8 mouse cellular contexts compared by ENCODE assay signal in the genomic region with DNA sequence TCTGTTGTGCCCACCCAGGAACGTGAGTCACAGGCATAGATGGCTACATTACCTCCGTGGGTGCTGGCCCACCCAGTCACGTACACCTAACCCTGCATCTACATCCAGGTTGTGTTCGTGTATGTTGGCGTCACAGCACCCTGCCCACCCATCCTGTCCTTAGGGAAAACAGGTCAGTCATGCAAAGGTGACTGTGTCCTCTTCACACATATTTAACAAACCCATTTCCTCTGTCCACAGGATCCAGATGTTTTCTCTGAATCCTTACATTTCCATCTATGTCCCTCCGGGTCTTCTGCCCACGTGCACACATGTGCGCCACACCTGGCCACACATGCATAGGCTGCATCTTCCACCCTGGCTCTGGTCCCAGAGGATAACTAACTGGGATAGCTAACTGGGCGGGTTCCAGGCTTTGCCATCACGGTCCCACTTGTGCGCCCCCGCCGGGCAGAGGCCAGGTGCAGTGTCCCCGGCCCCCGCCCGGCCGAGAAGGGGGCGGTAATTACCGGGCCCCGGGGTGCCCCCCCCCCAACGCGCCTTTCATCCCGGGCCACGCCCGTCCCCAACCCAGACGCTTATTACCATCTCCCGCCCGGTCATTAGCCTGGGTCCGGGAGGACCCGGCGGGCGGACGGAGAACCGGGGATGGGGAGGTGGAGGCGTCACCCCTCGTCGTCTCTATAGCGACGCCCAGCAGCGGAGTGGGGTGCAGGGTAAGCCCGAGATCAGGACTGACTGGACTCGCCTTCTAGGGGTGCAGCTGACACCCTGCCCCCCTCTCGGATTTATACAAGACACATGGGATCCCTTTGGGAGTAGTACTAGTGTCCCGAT. TPM values are rescaled to one million over a fixed set of nuclear protein-coding genes. Genes with fewer than 3 reads are reported as not detected.
DNase-seq lines count a peak whose midpoint lies in the region; ATAC-seq and TF ChIP-seq lines count a peak whose summit lies in the region.

No protein-coding gene starts in this region.

- H3K4me3 ChIP-seq in neural tube, embryonic 11.5 days (ENCODE audit: low read depth, low read length) = peak overlapping the region; percentile 27
- H3K4me3 ChIP-seq in heart, embryonic 16.5 days (ENCODE audit: low read length) = peak overlapping the region; percentile 46
- H3K4me3 ChIP-seq in limb, embryonic 10.5 days = peak overlapping the region; percentile 48
- peak overlapping the region; percentile 50 for H3K4me3 ChIP-seq in midbrain, postnatal 0 days (ENCODE audit: low read depth, low read length)

- H3K27me3 ChIP-seq in neural tube, embryonic 11.5 days (ENCODE audit: control insufficient read depth, insufficient read depth, low read length) = no peaks in the 10 kb centered on the region
- no peaks in the 10 kb centered on the region for H3K27me3 ChIP-seq in heart, embryonic 16.5 days (ENCODE audit: control insufficient read depth, insufficient read depth, low read length)
- H3K27me3 ChIP-seq in limb, embryonic 10.5 days (ENCODE audit: low read depth, poor library complexity, severe bottlenecking) = no peaks in the 10 kb centered on the region
- no peaks in the 10 kb centered on the region for H3K27me3 ChIP-seq in midbrain, postnatal 0 days (ENCODE audit: insufficient read depth, low read length)

- WGBS in neural tube, embryonic 11.5 days = 11% methylated on average over 42 of the region's 44 CpGs
- WGBS in heart, embryonic 16.5 days = 8% methylated on average over 44 of the region's 44 CpGs
- WGBS in limb, embryonic 10.5 days = 10% methylated on average over 44 of the region's 44 CpGs
- 7% methylated on average over 43 of the region's 44 CpGs for WGBS in midbrain, postnatal 0 days

- DNase-seq in neural tube, embryonic 11.5 days (ENCODE audit: low spot score) = no peak
- no peak for DNase-seq in neural tube, embryonic 10.5 days (ENCODE audit: extremely low spot score, low spot score)
- peak; percentile 83 for DNase-seq in cerebellum, adult 9-11 months
- DNase-seq in limb, embryonic 10.5 days (ENCODE audit: low spot score) = no peak
- peak; percentile 50 for DNase-seq in midbrain, postnatal 0 days (ENCODE audit: low spot score)
- no peak for DNase-seq in thymus, postnatal 25 days
- no peak for DNase-seq in layer of hippocampus, postnatal 14 days (ENCODE audit: low spot score in 2 of 2)

- peak overlapping the region; percentile 84 for H3K4me2 ChIP-seq in neural tube, embryonic 11.5 days (ENCODE audit: low read depth)
- peak overlapping the region; percentile 83 for H3K4me2 ChIP-seq in heart, embryonic 16.5 days (ENCODE audit: low read depth, low read length)
- H3K4me2 ChIP-seq in midbrain, postnatal 0 days (ENCODE audit: low read depth, low read length, poor library complexity, severe bottlenecking) = peak overlapping the region; percentile 96

- H3K4me1 ChIP-seq in neural tube, embryonic 11.5 days (ENCODE audit: control insufficient read depth, insufficient read depth, low read length) = peaks cover 46% of the 10 kb centered on the region
- H3K4me1 ChIP-seq in heart, embryonic 16.5 days (ENCODE audit: control insufficient read depth, insufficient read depth, low read length) = peaks cover 62% of the 10 kb centered on the region
- peaks cover 85% of the 10 kb centered on the region for H3K4me1 ChIP-seq in limb, embryonic 10.5 days
- peaks cover 15% of the 10 kb centered on the region; the same call in 1 of the 2 replicates for H3K4me1 ChIP-seq in midbrain, postnatal 0 days (ENCODE audit: insufficient read depth, low read length)

- ATAC-seq in neural tube, embryonic 11.5 days (ENCODE audit: insufficient read depth, low FRiP score, low TSS enrichment) = peak; percentile 1; the same call in 1 of the 2 replicates
- no peak for ATAC-seq in heart, embryonic 16.5 days (replicated peaks; ENCODE audit: extremely low read depth, insufficient read depth, low FRiP score)
- no peak for ATAC-seq in midbrain, postnatal 0 days (ENCODE audit: low FRiP score)

- H3K27ac ChIP-seq in neural tube, embryonic 11.5 days (ENCODE audit: low read depth, low read length) = 0 out of 2 replicates have a peak overlapping the region, but pooled peaks have one; percentile 11
- H3K27ac ChIP-seq in heart, embryonic 16.5 days (ENCODE audit: low read length) = peak overlapping the region; percentile 62
- H3K27ac ChIP-seq in limb, embryonic 10.5 days = peak overlapping the region; percentile 61
- H3K27ac ChIP-seq in midbrain, postnatal 0 days (ENCODE audit: low read depth, low read length) = peak overlapping the region; percentile 82

- no peaks in the 10 kb centered on the region for H3K36me3 ChIP-seq in neural tube, embryonic 11.5 days (ENCODE audit: control insufficient read depth, insufficient read depth, low read length)
- H3K36me3 ChIP-seq in heart, embryonic 16.5 days (ENCODE audit: control insufficient read depth, insufficient read depth) = no peaks in the 10 kb centered on the region
- H3K36me3 ChIP-seq in limb, embryonic 10.5 days = peaks cover 8% of the 10 kb centered on the region
- H3K36me3 ChIP-seq in midbrain, postnatal 0 days (ENCODE audit: insufficient read depth, low read length) = no peaks in the 10 kb centered on the region

- no peaks in the 10 kb centered on the region for H3K9me3 ChIP-seq in neural tube, embryonic 11.5 days (ENCODE audit: control insufficient read depth, low read length)
- H3K9me3 ChIP-seq in heart, embryonic 16.5 days (replicated peaks; ENCODE audit: control insufficient read depth, low read length) = no peaks in the 10 kb centered on the region
- no peaks in the 10 kb centered on the region for H3K9me3 ChIP-seq in limb, embryonic 10.5 days (replicated peaks)
- no peaks in the 10 kb centered on the region for H3K9me3 ChIP-seq in midbrain, postnatal 0 days (ENCODE audit: low read length)

- TF ChIP-seq CTCF in midbrain, postnatal 0 days (IDR thresholded peaks at IDR 0.05) = peak; percentile 36

- H3K9ac ChIP-seq in neural tube, embryonic 11.5 days (ENCODE audit: low read length) = peak overlapping the region; percentile 30
- H3K9ac ChIP-seq in heart, embryonic 16.5 days (ENCODE audit: low read length) = peak overlapping the region; percentile 68
- peak overlapping the region; percentile 77 for H3K9ac ChIP-seq in midbrain, postnatal 0 days (replicated peaks; ENCODE audit: low read length, poor library complexity, severe bottlenecking)

RNA-seq across cellular contexts. Expression of a gene that starts 1.4 kb away (rescaled TPM):
- polyA plus RNA-seq in neural tube, embryonic 11.5 days (2014; fragmentation: Nextera tagmentation; extraction: Ambion mirVana) = 84.0 and 85.1 TPM in 2 replicates
- 85.3 and 87.6 TPM in 2 replicates for polyA plus RNA-seq in heart, embryonic 16.5 days (2015; fragmentation: Nextera tagmentation; extraction: Ambion mirVana)
- polyA plus RNA-seq in limb, embryonic 10.5 days (2016; fragmentation: Nextera tagmentation; extraction: Ambion mirVana) = 90.7 and 129 TPM in 2 replicates
- 315 and 337 TPM in 2 replicates for total RNA-seq in midbrain, postnatal 0 days (2014; rRNA removed)
- 760 and 829 TPM in 2 replicates for polyA plus RNA-seq in midbrain, postnatal 0 days (2015; fragmentation: Nextera tagmentation; extraction: Ambion mirVana)
- 100 to 1,000 TPM in 1 of 2 experiments, 10 to 100 TPM in 1; 93.5 to 126 TPM for total RNA-seq in layer of hippocampus, postnatal 14 days (2021)

RNA-seq across cellular contexts. Expression of a gene that starts 8.4 kb away (rescaled TPM):
- polyA plus RNA-seq in neural tube, embryonic 11.5 days (2014; fragmentation: Nextera tagmentation; extraction: Ambion mirVana) = 8.8 and 10.8 TPM in 2 replicates
- polyA plus RNA-seq in heart, embryonic 16.5 days (2015; fragmentation: Nextera tagmentation; extraction: Ambion mirVana) = 9.7 and 10.7 TPM in 2 replicates
- polyA plus RNA-seq in limb, embryonic 10.5 days (2016; fragmentation: Nextera tagmentation; extraction: Ambion mirVana) = 8.7 and 13.1 TPM in 2 replicates
- 2.3 and 2.8 TPM in 2 replicates for total RNA-seq in midbrain, postnatal 0 days (2014; rRNA removed)
- polyA plus RNA-seq in midbrain, postnatal 0 days (2015; fragmentation: Nextera tagmentation; extraction: Ambion mirVana) = 4.1 and 5.3 TPM in 2 replicates
- 1 to 10 TPM; 5.1 to 5.2 TPM for total RNA-seq in layer of hippocampus, postnatal 14 days (2021)

RNA-seq across cellular contexts. Expression of a gene that starts 14.9 kb away (rescaled TPM):
- polyA plus RNA-seq in neural tube, embryonic 11.5 days (2014; fragmentation: Nextera tagmentation; extraction: Ambion mirVana) = 36.2 and 38.9 TPM in 2 replicates
- polyA plus RNA-seq in heart, embryonic 16.5 days (2015; fragmentation: Nextera tagmentation; extraction: Ambion mirVana) = 6.0 and 6.8 TPM in 2 replicates
- polyA plus RNA-seq in limb, embryonic 10.5 days (2016; fragmentation: Nextera tagmentation; extraction: Ambion mirVana) = 63.1 and 66.8 TPM in 2 replicates
- total RNA-seq in midbrain, postnatal 0 days (2014; rRNA removed) = 45.1 and 51.1 TPM in 2 replicates
- 52.1 and 58.4 TPM in 2 replicates for polyA plus RNA-seq in midbrain, postnatal 0 days (2015; fragmentation: Nextera tagmentation; extraction: Ambion mirVana)
- 10 to 100 TPM; 14.8 TPM for total RNA-seq in layer of hippocampus, postnatal 14 days (2021)

RNA-seq across cellular contexts. Expression of a gene that starts 16.3 kb away (rescaled TPM):
- 70.0 and 78.2 TPM in 2 replicates for polyA plus RNA-seq in neural tube, embryonic 11.5 days (2014; fragmentation: Nextera tagmentation; extraction: Ambion mirVana)
- polyA plus RNA-seq in heart, embryonic 16.5 days (2015; fragmentation: Nextera tagmentation; extraction: Ambion mirVana) = 10.3 and 13.0 TPM in 2 replicates
- polyA plus RNA-seq in limb, embryonic 10.5 days (2016; fragmentation: Nextera tagmentation; extraction: Ambion mirVana) = 26.2 and 27.1 TPM in 2 replicates
- total RNA-seq in midbrain, postnatal 0 days (2014; rRNA removed) = 114 and 143 TPM in 2 replicates
- polyA plus RNA-seq in midbrain, postnatal 0 days (2015; fragmentation: Nextera tagmentation; extraction: Ambion mirVana) = 16.3 and 17.2 TPM in 2 replicates
- total RNA-seq in layer of hippocampus, postnatal 14 days (2021) = 10 to 100 TPM; 90.9 to 100.0 TPM

RNA-seq across cellular contexts. Expression of a gene that starts 23.7 kb away (rescaled TPM):
- 11.1 and 11.3 TPM in 2 replicates for polyA plus RNA-seq in neural tube, embryonic 11.5 days (2014; fragmentation: Nextera tagmentation; extraction: Ambion mirVana)
- 2.5 TPM in 2 replicates for polyA plus RNA-seq in heart, embryonic 16.5 days (2015; fragmentation: Nextera tagmentation; extraction: Ambion mirVana)
- polyA plus RNA-seq in limb, embryonic 10.5 days (2016; fragmentation: Nextera tagmentation; extraction: Ambion mirVana) = 3.3 and 4.7 TPM in 2 replicates
- total RNA-seq in midbrain, postnatal 0 days (2014; rRNA removed) = 273 and 276 TPM in 2 replicates
- 120 and 121 TPM in 2 replicates for polyA plus RNA-seq in midbrain, postnatal 0 days (2015; fragmentation: Nextera tagmentation; extraction: Ambion mirVana)
- total RNA-seq in layer of hippocampus, postnatal 14 days (2021) = 100 to 1,000 TPM; 401 to 436 TPM

Comparison
In these comparisons a context has a peak if more than half of its experiments do, and no peak if none do; other contexts are left out.
1. DNase-seq: peak in cerebellum, adult 9-11 months (single experiment) and midbrain, postnatal 0 days (single experiment); none in neural tube, embryonic 11.5 days (single experiment), neural tube, embryonic 10.5 days (single experiment), limb, embryonic 10.5 days (single experiment), thymus, postnatal 25 days (single experiment) and layer of hippocampus, postnatal 14 days (0 of 2).
2. H3K27ac ChIP-seq: peak in every context shown above with its lines; median percentile 82 in midbrain, postnatal 0 days; 62 in heart, embryonic 16.5 days; 61 in limb, embryonic 10.5 days; 11 in neural tube, embryonic 11.5 days.
3. Peak in every context shown above with its lines, with median percentiles within 50 percentile points of each other: H3K4me2 ChIP-seq, H3K4me3 ChIP-seq and H3K9ac ChIP-seq.